Mouse (Mus musculus): Measurements from ENCODE around the gene Gm13040. TPM values are rescaled to one million over a fixed set of nuclear protein-coding genes. Genes with fewer than 3 reads are reported as not detected.
"Not testable (repeated sequence)": the region's sequence is repeated elsewhere in the genome, so short reads cannot be mapped to it uniquely, and the experiment has no call there.

The Gm13040 gene
- polyA plus RNA-seq (2015; fragmentation: Nextera tagmentation; extraction: Ambion mirVana): not detected in 2 replicates

GRCm38 (mm10) chr4:143535654-143536053, at the start of gene Gm13040:
TSS of gene Gm13040 (plus strand) at chr4:143535954.
- not testable (repeated sequence) for H3K9ac ChIP-seq (ENCODE audit: low read depth, low read length); H3K4me3 ChIP-seq (ENCODE audit: low read length); ATAC-seq; H3K4me2 ChIP-seq (ENCODE audit: low read depth, low read length); H3K27me3 ChIP-seq (replicated peaks; ENCODE audit: control insufficient read depth, insufficient read depth, low read length); H3K36me3 ChIP-seq (ENCODE audit: control insufficient read depth, insufficient read depth, low read length); H3K4me1 ChIP-seq (ENCODE audit: control insufficient read depth, insufficient read depth, low read length); H3K27ac ChIP-seq (ENCODE audit: low read length); H3K9me3 ChIP-seq (ENCODE audit: control insufficient read depth, low read length)
- WGBS: no CpG with 5 or more reads among the region's 3 CpGs

GRCm38 (mm10) chr4:143511043-143511442, 24.7 kb upstream of the Gm13040 start, which contains the start of gene Gm13043:
TSS of gene Gm13043 (plus strand) at chr4:143511343.
- WGBS: 82% methylated on average over 3 of the region's 3 CpGs
- Histone ChIP-seq H3K27ac (ENCODE audit: low read length) (no peak within 1 kb of the TSS), H3K27me3 (replicated peaks; ENCODE audit: control insufficient read depth, insufficient read depth, low read length) (no peaks in the 10 kb centered on the region), H3K36me3 (ENCODE audit: control insufficient read depth, insufficient read depth, low read length) (no peaks in the 10 kb centered on the region), H3K4me3 (ENCODE audit: low read length) (no peak within 1 kb of the TSS), H3K9ac (ENCODE audit: low read depth, low read length) (no peak within 1 kb of the TSS), H3K9me3 (ENCODE audit: control insufficient read depth, low read length) (no peaks in the 10 kb centered on the region), H3K4me2 (ENCODE audit: low read depth, low read length) (no peak within 1 kb of the TSS), H3K4me1 (ENCODE audit: control insufficient read depth, insufficient read depth, low read length) (no peaks in the 10 kb centered on the region)
- ATAC-seq: no peak

GRCm38 (mm10) chr4:143551400-143551799, 15.6 kb downstream of the Gm13040 start, which contains the start of the genes BC080695 and Gm13057:
TSS of gene BC080695 (plus strand) at chr4:143551700.
TSS of gene Gm13057 (plus strand) at chr4:143551709.
- not testable (repeated sequence) for H3K9me3 ChIP-seq (ENCODE audit: control insufficient read depth, low read length); H3K36me3 ChIP-seq (ENCODE audit: control insufficient read depth, insufficient read depth, low read length); H3K9ac ChIP-seq (ENCODE audit: low read depth, low read length); H3K27me3 ChIP-seq (replicated peaks; ENCODE audit: control insufficient read depth, insufficient read depth, low read length); H3K27ac ChIP-seq (ENCODE audit: low read length); H3K4me2 ChIP-seq (ENCODE audit: low read depth, low read length); H3K4me1 ChIP-seq (ENCODE audit: control insufficient read depth, insufficient read depth, low read length); ATAC-seq; H3K4me3 ChIP-seq (ENCODE audit: low read length)
- WGBS: no CpG with 5 or more reads among the region's 3 CpGs

Other genes starting within 250 kb of the Gm13040 start
- gene Pdpn, start 236.4 kb upstream of the Gm13040 start, polyA plus RNA-seq (2015; fragmentation: Nextera tagmentation; extraction: Ambion mirVana): 22.3 and 22.6 TPM in 2 replicates
- gene Lrrc38, start 186.2 kb upstream of the Gm13040 start, polyA plus RNA-seq (2015; fragmentation: Nextera tagmentation; extraction: Ambion mirVana): not detected in 2 replicates
- not detected in 2 replicates for gene Pramel1, start 141.5 kb upstream of the Gm13040 start, polyA plus RNA-seq (2015; fragmentation: Nextera tagmentation; extraction: Ambion mirVana)
- gene Pramef8, start 123.5 kb upstream of the Gm13040 start, polyA plus RNA-seq (2015; fragmentation: Nextera tagmentation; extraction: Ambion mirVana): 12.5 and 13.9 TPM in 2 replicates
- not detected in 2 replicates for gene Oog4, start 85.6 kb upstream of the Gm13040 start, polyA plus RNA-seq (2015; fragmentation: Nextera tagmentation; extraction: Ambion mirVana)
- not detected in 2 replicates for gene Gm13043, start 24.6 kb upstream of the Gm13040 start, polyA plus RNA-seq (2015; fragmentation: Nextera tagmentation; extraction: Ambion mirVana)
- not detected in 2 replicates for gene BC080695, start 15.7 kb downstream of the Gm13040 start, polyA plus RNA-seq (2015; fragmentation: Nextera tagmentation; extraction: Ambion mirVana)
- gene Gm13057, start 15.8 kb downstream of the Gm13040 start, polyA plus RNA-seq (2015; fragmentation: Nextera tagmentation; extraction: Ambion mirVana): not detected in 2 replicates
- gene Gm13083, start 79.0 kb downstream of the Gm13040 start, polyA plus RNA-seq (2015; fragmentation: Nextera tagmentation; extraction: Ambion mirVana): not detected in 2 replicates
- not detected in 2 replicates for gene Gm13088, start 121.3 kb downstream of the Gm13040 start, polyA plus RNA-seq (2015; fragmentation: Nextera tagmentation; extraction: Ambion mirVana)
- not detected in 2 replicates for gene Gm13089, start 166.8 kb downstream of the Gm13040 start, polyA plus RNA-seq (2015; fragmentation: Nextera tagmentation; extraction: Ambion mirVana)
- not detected in 2 replicates for gene Gm13078, start 183.5 kb downstream of the Gm13040 start, polyA plus RNA-seq (2015; fragmentation: Nextera tagmentation; extraction: Ambion mirVana)

Data from intestine, embryonic 16.5 days (tissue).